Mouse (Mus musculus): ENCODE results near the gene 4930544D05Rik.
A peak's percentile ranks its signal among the peaks of the same experiment; 100 is the strongest.

Gene 4930544D05Rik

GRCm38 (mm10) chr11:70644564-70645103 is 29.0 kb downstream of the 4930544D05Rik start:
- DNase-seq: no peak

- no peak for DNase-seq
These were observed 30.0 kb downstream of the 4930544D05Rik start for GRCm38 (mm10) chr11:70645461-70646258.

GRCm38 (mm10) chr11:70646259-70646555 is 30.6 kb downstream of the 4930544D05Rik start:
- DNase-seq: no peak

GRCm38 (mm10) chr11:70646691-70647650 is 31.3 kb downstream of the 4930544D05Rik start, which contains the start of the genes Rnf167 and Slc25a11:
Gene Rnf167, plus strand, starts transcription at chr11:70647235.
Gene Slc25a11, minus strand, starts transcription at chr11:70647479.
- DNase-seq: peak; percentile 100

- no peak for DNase-seq
These were observed 32.2 kb downstream of the 4930544D05Rik start for GRCm38 (mm10) chr11:70647716-70648420.

- DNase-seq: no peak
These were observed 32.9 kb downstream of the 4930544D05Rik start for GRCm38 (mm10) chr11:70648512-70648911.

GRCm38 (mm10) chr11:70649185-70649734 is 33.6 kb downstream of the 4930544D05Rik start:
- DNase-seq: no peak

- DNase-seq: no peak
These were observed 34.9 kb downstream of the 4930544D05Rik start for GRCm38 (mm10) chr11:70650322-70651175.

GRCm38 (mm10) chr11:70651391-70651790 is 35.7 kb downstream of the 4930544D05Rik start:
- DNase-seq: no peak

- no peak for DNase-seq
These were observed 36.6 kb downstream of the 4930544D05Rik start for GRCm38 (mm10) chr11:70652029-70652883.

- no peak for DNase-seq
These were observed 37.3 kb downstream of the 4930544D05Rik start for GRCm38 (mm10) chr11:70652884-70653344.

GRCm38 (mm10) chr11:70653345-70654197 is 37.9 kb downstream of the 4930544D05Rik start:
- peak; percentile 89 for DNase-seq

- DNase-seq: peak; percentile 84
These were observed 38.7 kb downstream of the 4930544D05Rik start, which contains the start of gene Pfn1 for GRCm38 (mm10) chr11:70654198-70654922. Gene Pfn1, minus strand, starts transcription at chr11:70654644.

- peak; percentile 88 for DNase-seq
These were observed 39.4 kb downstream of the 4930544D05Rik start for GRCm38 (mm10) chr11:70654923-70655570.

- no peak for DNase-seq
These were observed 40.2 kb downstream of the 4930544D05Rik start for GRCm38 (mm10) chr11:70655571-70656455.

- peak; percentile 8 for DNase-seq
These were observed 40.8 kb downstream of the 4930544D05Rik start for GRCm38 (mm10) chr11:70656456-70656927.

- DNase-seq: peak; percentile 20
These were observed 41.3 kb downstream of the 4930544D05Rik start, which contains the start of gene Eno3 for GRCm38 (mm10) chr11:70656964-70657363. Gene Eno3, plus strand, starts transcription at chr11:70657202.
